Mouse (Mus musculus): ENCODE measurements around the gene Cys1. TPM values are rescaled to one million over a fixed set of nuclear protein-coding genes. Genes with fewer than 3 reads are reported as not detected.
A peak's percentile ranks its signal among the peaks of the same experiment; 100 is the strongest.

Cys1 gene
- polyA plus RNA-seq (2014; fragmentation: Nextera tagmentation; extraction: Ambion mirVana), result 2.1 and 2.6 TPM in 2 replicates

DNA sequence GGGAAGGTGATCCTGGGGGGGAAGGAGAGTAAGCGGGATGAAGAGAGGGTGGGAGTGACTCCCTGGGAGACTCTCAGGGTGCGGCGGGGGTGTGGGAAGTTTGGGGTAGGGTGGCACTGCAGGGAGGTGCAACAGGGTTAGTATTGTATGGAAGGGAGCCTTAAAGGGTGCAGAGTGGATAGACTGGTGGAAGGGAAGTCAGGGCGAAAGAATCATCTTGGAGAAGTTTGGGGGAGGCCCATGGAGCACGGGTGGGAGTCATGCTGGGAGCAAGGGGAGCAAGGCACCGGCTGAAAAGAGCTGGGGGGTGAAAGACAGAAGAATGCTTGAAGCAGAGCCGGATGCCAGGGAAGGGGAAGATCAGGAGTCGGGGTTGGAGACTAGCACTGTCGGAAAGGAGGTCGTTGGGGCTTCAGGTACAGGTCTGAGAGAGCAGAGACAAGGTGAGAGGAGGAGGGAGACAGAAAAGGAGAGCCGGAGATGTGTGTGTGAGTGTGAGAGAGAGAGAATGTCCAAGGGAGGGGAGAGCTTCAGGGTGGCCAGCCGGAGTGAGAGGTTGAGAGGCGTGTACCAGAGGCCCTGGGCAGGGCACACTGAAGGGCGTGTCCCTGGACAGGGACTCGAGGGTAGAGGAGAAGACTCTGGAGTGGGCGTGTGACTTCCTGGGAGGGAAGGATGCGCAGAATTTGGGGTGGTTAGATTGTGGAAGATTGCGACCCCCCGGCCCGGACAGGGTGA is at the start of gene Cys1:
Gene Cys1, minus strand, starts transcription at position 528 of the 738 bp plus-strand sequence.
- H3K27ac ChIP-seq (ENCODE audit: low read depth), result no peak within 1 kb of the TSS
- H3K4me2 ChIP-seq (ENCODE audit: low read length), result peak within 1 kb of the TSS; percentile 87
- peak within 1 kb of the TSS; percentile 52 for H3K4me3 ChIP-seq (ENCODE audit: low read depth, low read length)
- ATAC-seq (replicated peaks; ENCODE audit: low FRiP score, low TSS enrichment, low read depth) (0 out of 2 replicates have a peak, but pooled peaks have one; percentile 42), DNase-seq (ENCODE audit: low spot score) (peak; percentile 66)
- H3K9ac ChIP-seq (ENCODE audit: low read length), result peak within 1 kb of the TSS; percentile 69
- H3K4me1 ChIP-seq (replicated peaks; ENCODE audit: control insufficient read depth, insufficient read depth, low read length), result peaks cover 5% of the 10 kb centered on the region
- peaks cover 13% of the 10 kb centered on the region for H3K27me3 ChIP-seq (replicated peaks; ENCODE audit: control insufficient read depth, insufficient read depth, low read length)
- no peaks in the 10 kb centered on the region for H3K36me3 ChIP-seq (ENCODE audit: control insufficient read depth, insufficient read depth, low read length)
- 6% methylated on average over 20 of the region's 20 CpGs for WGBS
- H3K9me3 ChIP-seq (ENCODE audit: control insufficient read depth, low read length), result no peaks in the 10 kb centered on the region

DNA sequence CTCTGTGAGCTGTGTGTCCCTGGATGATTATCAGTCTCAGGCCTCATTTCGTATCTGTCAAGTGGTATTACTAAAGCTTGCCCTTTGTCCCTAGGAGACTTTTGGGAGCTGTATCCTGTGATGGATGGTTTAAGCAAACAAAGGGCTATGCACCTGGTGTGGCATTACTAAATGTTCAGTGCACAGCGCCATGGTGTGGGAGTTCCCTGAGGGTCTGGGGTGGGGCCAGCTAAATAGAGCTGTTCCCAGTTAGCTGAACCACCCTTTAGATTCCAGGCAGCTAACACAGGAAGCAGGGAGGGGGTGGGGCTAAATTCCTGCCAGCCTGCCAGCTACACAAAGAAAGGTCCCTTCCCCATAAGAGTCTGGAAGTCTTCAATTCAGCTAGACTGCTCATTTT is 42.8 kb upstream of the Cys1 start:
- peak; percentile 78 for ATAC-seq (replicated peaks; ENCODE audit: low FRiP score, low TSS enrichment, low read depth)
- Histone ChIP-seq H3K27ac (ENCODE audit: low read depth) (peak overlapping the region; percentile 62; the same call in 1 of the 2 replicates), H3K4me3 (ENCODE audit: low read depth, low read length) (no peak overlapping the region), H3K27me3 (replicated peaks; ENCODE audit: control insufficient read depth, insufficient read depth, low read length) (no peaks in the 10 kb centered on the region), H3K9ac (ENCODE audit: low read length) (no peak overlapping the region), H3K4me2 (ENCODE audit: low read length) (peak overlapping the region; percentile 30), H3K4me1 (replicated peaks; ENCODE audit: control insufficient read depth, insufficient read depth, low read length) (peaks cover 14% of the 10 kb centered on the region), H3K36me3 (ENCODE audit: control insufficient read depth, insufficient read depth, low read length) (no peaks in the 10 kb centered on the region), H3K9me3 (ENCODE audit: control insufficient read depth, low read length) (peaks cover 6% of the 10 kb centered on the region; the same call in 1 of the 2 replicates)
- WGBS, result 4% methylated on average over 2 of the region's 2 CpGs
- no peak for DNase-seq (ENCODE audit: low spot score)

DNA sequence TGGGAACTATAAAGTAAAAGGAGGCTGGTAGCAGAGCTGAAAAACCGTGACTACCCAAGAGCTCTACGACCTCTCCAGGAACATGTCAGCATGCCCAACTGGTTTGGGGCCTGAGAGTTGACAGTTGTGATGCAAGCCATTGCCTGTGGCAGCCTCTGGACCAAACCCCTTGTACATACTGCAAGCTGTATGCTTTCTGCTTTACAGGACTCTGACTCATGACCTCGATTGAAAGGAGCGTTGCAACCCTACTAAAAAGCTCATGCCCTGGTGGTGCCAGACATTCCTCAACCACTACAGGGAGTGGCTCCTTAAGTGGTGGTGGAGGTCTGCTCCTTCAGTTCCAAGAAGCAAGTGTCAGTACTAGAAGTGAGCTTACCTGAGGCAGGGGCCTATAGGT is 42.2 kb upstream of the Cys1 start:
- DNase-seq (ENCODE audit: low spot score), result no peak
- no peaks in the 10 kb centered on the region for H3K36me3 ChIP-seq (ENCODE audit: control insufficient read depth, insufficient read depth, low read length)
- no peak overlapping the region for H3K9ac ChIP-seq (ENCODE audit: low read length)
- WGBS, result 38% methylated on average over 4 of the region's 4 CpGs
- H3K4me1 ChIP-seq (replicated peaks; ENCODE audit: control insufficient read depth, insufficient read depth, low read length), result peaks cover 14% of the 10 kb centered on the region
- no peak overlapping the region for H3K4me3 ChIP-seq (ENCODE audit: low read depth, low read length)
- H3K9me3 ChIP-seq (ENCODE audit: control insufficient read depth, low read length), result peaks cover under 1% of the 10 kb centered on the region; the same call in 1 of the 2 replicates
- ATAC-seq (replicated peaks; ENCODE audit: low FRiP score, low TSS enrichment, low read depth), result peak; percentile 59
- no peak overlapping the region for H3K4me2 ChIP-seq (ENCODE audit: low read length)
- H3K27ac ChIP-seq (ENCODE audit: low read depth), result peak overlapping the region; percentile 62
- H3K27me3 ChIP-seq (replicated peaks; ENCODE audit: control insufficient read depth, insufficient read depth, low read length), result no peaks in the 10 kb centered on the region

DNA sequence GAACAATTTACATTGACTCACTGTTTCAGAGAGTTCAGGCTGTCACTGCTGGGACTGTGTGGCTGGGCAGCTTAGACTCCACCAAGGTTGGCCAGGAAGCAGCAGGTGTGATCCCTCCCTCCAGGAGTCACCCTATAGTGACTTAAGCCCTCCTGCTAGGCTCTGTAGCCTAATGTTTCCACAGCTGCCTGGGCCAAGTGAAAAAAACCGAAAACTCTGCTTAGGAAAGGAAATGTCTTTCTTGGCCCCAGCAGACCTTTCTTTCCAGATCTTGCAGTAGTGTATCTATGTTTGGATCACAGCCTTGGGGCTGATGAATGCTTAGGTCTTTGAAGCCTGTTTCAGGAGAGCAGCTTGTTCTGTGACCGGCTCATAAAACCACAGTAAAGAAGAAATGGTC is 41.8 kb upstream of the Cys1 start:
- ATAC-seq (replicated peaks; ENCODE audit: low FRiP score, low TSS enrichment, low read depth), result no peak
- WGBS, result 27% methylated on average over 2 of the region's 2 CpGs
- no peaks in the 10 kb centered on the region for H3K9me3 ChIP-seq (ENCODE audit: control insufficient read depth, low read length)
- DNase-seq (ENCODE audit: low spot score), result no peak
- peaks cover 14% of the 10 kb centered on the region for H3K4me1 ChIP-seq (replicated peaks; ENCODE audit: control insufficient read depth, insufficient read depth, low read length)
- H3K9ac ChIP-seq (ENCODE audit: low read length), result no peak overlapping the region
- peak overlapping the region; percentile 62; the same call in 1 of the 2 replicates for H3K27ac ChIP-seq (ENCODE audit: low read depth)
- H3K4me3 ChIP-seq (ENCODE audit: low read depth, low read length), result no peak overlapping the region
- H3K36me3 ChIP-seq (ENCODE audit: control insufficient read depth, insufficient read depth, low read length), result no peaks in the 10 kb centered on the region
- H3K4me2 ChIP-seq (ENCODE audit: low read length), result no peak overlapping the region
- H3K27me3 ChIP-seq (replicated peaks; ENCODE audit: control insufficient read depth, insufficient read depth, low read length), result no peaks in the 10 kb centered on the region

DNA sequence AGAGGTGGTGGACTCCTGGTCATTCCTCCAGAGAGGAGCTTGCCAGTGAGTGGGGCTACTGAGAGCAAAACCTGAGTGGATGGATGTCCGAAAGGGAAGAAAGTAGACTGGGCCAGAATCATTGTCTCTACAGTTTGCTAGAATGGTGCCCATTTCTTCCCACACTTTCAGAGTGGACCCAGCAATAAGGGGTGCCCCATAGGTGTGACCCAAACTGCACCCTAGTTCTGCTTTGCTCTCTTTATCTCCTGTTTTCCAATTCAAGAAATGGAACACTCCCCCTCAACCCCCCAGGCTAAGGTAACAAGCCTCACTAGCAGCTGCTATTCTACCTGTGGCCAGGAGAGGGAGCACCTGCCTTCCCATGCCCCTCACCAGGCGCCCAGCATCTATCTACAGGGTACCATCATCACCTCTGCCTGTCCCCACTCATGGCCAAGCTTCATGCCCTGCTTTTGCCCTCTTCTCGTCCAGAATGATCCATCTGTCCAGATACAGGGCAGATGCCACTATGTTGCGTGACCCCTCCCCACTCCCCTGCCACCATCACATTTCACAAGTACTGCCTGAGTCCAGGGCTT is 35.2 kb upstream of the Cys1 start:
- WGBS, result 46% methylated on average over 4 of the region's 4 CpGs

GRCm38 (mm10) chr12:24715268-24715896 is 33.8 kb upstream of the Cys1 start:
- 73% methylated on average over 2 of the region's 2 CpGs for WGBS
- no peak overlapping the region for H3K9ac ChIP-seq (ENCODE audit: low read length)
- no peak overlapping the region for H3K4me2 ChIP-seq (ENCODE audit: low read length)
- no peaks in the 10 kb centered on the region for H3K27me3 ChIP-seq (replicated peaks; ENCODE audit: control insufficient read depth, insufficient read depth, low read length)
- peaks cover 4% of the 10 kb centered on the region for H3K4me1 ChIP-seq (replicated peaks; ENCODE audit: control insufficient read depth, insufficient read depth, low read length)
- no peaks in the 10 kb centered on the region for H3K9me3 ChIP-seq (ENCODE audit: control insufficient read depth, low read length)
- DNase-seq (ENCODE audit: low spot score), result no peak
- no peak for ATAC-seq (replicated peaks; ENCODE audit: low FRiP score, low TSS enrichment, low read depth)
- no peak overlapping the region for H3K27ac ChIP-seq (ENCODE audit: low read depth)
- H3K4me3 ChIP-seq (ENCODE audit: low read depth, low read length), result no peak overlapping the region
- H3K36me3 ChIP-seq (ENCODE audit: control insufficient read depth, insufficient read depth, low read length), result peaks cover 45% of the 10 kb centered on the region

More for the DNA sequence above, 35.2 kb upstream of the Cys1 start:
- no peak overlapping the region for H3K9ac ChIP-seq (ENCODE audit: low read length)
- H3K36me3 ChIP-seq (ENCODE audit: control insufficient read depth, insufficient read depth, low read length), result peaks cover 31% of the 10 kb centered on the region
- ATAC-seq (replicated peaks; ENCODE audit: low FRiP score, low TSS enrichment, low read depth), result peak; percentile 38; the same call in 1 of the 2 replicates
- H3K4me1 ChIP-seq (replicated peaks; ENCODE audit: control insufficient read depth, insufficient read depth, low read length), result no peaks in the 10 kb centered on the region
- no peak overlapping the region for H3K27ac ChIP-seq (ENCODE audit: low read depth)
- H3K9me3 ChIP-seq (ENCODE audit: control insufficient read depth, low read length), result no peaks in the 10 kb centered on the region
- H3K4me2 ChIP-seq (ENCODE audit: low read length), result no peak overlapping the region
- DNase-seq (ENCODE audit: low spot score), result peak; percentile 67
- H3K4me3 ChIP-seq (ENCODE audit: low read depth, low read length), result no peak overlapping the region
- H3K27me3 ChIP-seq (replicated peaks; ENCODE audit: control insufficient read depth, insufficient read depth, low read length), result no peaks in the 10 kb centered on the region

DNA sequence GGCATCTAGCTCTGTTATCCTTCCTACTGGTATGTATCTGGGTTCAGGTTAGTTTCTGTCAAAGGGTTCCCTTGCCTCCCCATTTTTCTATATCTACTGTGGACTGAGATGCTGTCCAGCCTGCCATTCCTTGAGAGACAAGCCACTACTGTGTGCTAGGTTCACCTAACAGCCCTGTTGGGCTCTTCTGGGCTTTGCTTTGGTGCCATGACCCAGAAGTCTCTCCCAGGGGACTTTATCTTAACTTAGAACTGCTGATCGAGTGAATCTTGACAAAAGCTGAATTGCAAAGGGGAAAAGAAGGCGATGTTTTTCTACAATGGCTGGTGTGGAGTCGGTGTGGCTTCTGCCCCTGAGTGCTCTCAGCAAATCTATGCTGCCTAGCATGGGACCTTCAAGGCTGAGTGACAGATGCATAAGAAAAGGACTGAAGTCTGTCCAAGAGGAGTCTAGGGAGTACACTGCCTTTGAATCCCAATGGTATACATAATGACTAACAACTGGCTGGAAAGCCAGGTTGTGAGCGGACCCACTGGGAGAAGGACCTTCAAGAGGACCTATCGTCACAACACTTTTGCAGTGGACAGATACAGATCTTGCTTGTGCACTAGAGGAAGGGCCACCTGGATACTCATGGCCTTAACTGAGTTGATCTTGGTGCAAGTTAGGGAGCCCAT is 33.1 kb upstream of the Cys1 start:
- peaks cover 5% of the 10 kb centered on the region for H3K4me1 ChIP-seq (replicated peaks; ENCODE audit: control insufficient read depth, insufficient read depth, low read length)
- H3K9me3 ChIP-seq (ENCODE audit: control insufficient read depth, low read length), result no peaks in the 10 kb centered on the region
- peaks cover 45% of the 10 kb centered on the region for H3K36me3 ChIP-seq (ENCODE audit: control insufficient read depth, insufficient read depth, low read length)
- ATAC-seq (replicated peaks; ENCODE audit: low FRiP score, low TSS enrichment, low read depth) (no peak), DNase-seq (ENCODE audit: low spot score) (no peak)
- 78% methylated on average over 5 of the region's 5 CpGs for WGBS
- no peak overlapping the region for H3K27ac ChIP-seq (ENCODE audit: low read depth)
- no peak overlapping the region for H3K4me3 ChIP-seq (ENCODE audit: low read depth, low read length)
- no peak overlapping the region for H3K9ac ChIP-seq (ENCODE audit: low read length)
- H3K27me3 ChIP-seq (replicated peaks; ENCODE audit: control insufficient read depth, insufficient read depth, low read length), result no peaks in the 10 kb centered on the region
- H3K4me2 ChIP-seq (ENCODE audit: low read length), result no peak overlapping the region

DNA sequence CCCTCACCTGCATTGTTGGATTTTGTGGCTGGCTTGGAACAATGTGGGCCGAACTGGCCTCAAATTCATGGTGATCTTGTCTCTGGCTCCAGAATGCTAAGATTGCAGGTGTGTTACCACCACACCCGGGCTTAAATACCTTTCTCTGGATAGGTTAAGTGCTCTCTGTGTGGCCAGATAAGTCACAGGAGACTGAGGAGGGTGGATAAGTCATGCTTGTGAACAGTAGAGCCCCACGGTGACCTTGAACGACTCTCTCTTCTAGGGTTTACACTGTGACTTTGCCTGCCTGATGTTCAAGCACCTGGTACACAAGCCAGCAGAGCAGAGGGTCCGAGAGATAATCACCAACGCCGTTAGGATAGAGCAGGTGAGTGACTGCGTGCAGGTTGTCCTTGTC is 30.8 kb upstream of the Cys1 start:
- no peaks in the 10 kb centered on the region for H3K9me3 ChIP-seq (ENCODE audit: control insufficient read depth, low read length)
- H3K9ac ChIP-seq (ENCODE audit: low read length), result peak overlapping the region; percentile 18; the same call in 1 of the 2 replicates
- H3K4me1 ChIP-seq (replicated peaks; ENCODE audit: control insufficient read depth, insufficient read depth, low read length), result peaks cover 11% of the 10 kb centered on the region
- H3K4me3 ChIP-seq (ENCODE audit: low read depth, low read length), result no peak overlapping the region
- no peak overlapping the region for H3K27ac ChIP-seq (ENCODE audit: low read depth)
- no peak overlapping the region for H3K4me2 ChIP-seq (ENCODE audit: low read length)
- 77% methylated on average over 8 of the region's 8 CpGs for WGBS
- no peaks in the 10 kb centered on the region for H3K27me3 ChIP-seq (replicated peaks; ENCODE audit: control insufficient read depth, insufficient read depth, low read length)
- H3K36me3 ChIP-seq (ENCODE audit: control insufficient read depth, insufficient read depth, low read length), result peaks cover 45% of the 10 kb centered on the region
- ATAC-seq (replicated peaks; ENCODE audit: low FRiP score, low TSS enrichment, low read depth), result no peak
- DNase-seq (ENCODE audit: low spot score), result no peak

All from intestine, embryonic 14.5 days (tissue).